Mouse (Mus musculus) granulocyte monocyte progenitor cell, adult 5-6 weeks (primary cell): ENCODE results near the gene Mxd1. TPM values are rescaled to one million over a fixed set of nuclear protein-coding genes. Genes with fewer than 3 reads are reported as not detected.

Experiments used
- ATAC-seq: replicated peaks from 2 replicates; pipeline ENCODE4 v1.8.0; 2016; ENCODE audit warnings: mild to moderate bottlenecking, moderate TSS enrichment, inconsistent platforms; ENCODE audit not compliant: poor library complexity, severe bottlenecking
- total RNA-seq, 2 experiments: library from RNA; stranded (forward) in 1 of 2; stranded (reverse) in 1 of 2; fragments of 200-712, 200-1000 nt in 1 of 2; fragments of >200 nt in 1 of 2; fragmentation: Nextera tagmentation in 1 of 2; gene quantifications; 2 replicates each; pipeline ENCODE4 v1.2.3; 2014 to 2017

Mxd1 gene
- total RNA-seq, 2 experiments from 2014 or later, result 5.3 to 16.3 TPM

DNA sequence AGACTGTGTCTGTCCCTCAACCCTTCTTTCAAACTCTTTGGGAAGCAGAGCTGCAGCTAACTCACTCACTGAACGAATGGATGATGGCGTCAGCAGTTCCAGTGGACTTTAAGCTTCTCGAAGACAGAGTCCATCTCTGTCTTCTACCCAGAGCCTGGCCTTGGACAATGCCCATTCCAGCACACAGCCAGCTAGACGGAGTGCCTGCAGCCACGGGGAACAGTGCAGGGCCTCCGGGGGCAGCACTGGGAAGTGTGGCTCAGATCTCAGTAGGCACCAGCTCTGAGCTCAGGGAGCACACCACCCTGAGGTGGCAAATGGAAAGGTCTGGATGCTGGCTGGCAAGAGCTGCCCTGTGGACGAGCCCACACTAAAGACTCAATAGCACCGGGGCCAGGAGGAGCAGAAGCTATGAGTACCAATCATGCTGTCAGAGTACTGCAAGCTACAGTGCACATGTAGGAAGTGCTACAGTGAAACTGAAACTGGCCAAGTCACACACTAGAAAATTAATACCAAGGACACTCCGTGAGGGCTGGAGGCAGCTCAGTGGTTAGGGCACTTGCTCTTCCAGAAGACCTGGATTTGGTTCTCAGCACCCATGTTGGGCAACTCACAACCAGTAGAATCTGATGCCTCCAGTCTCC is 14.6 kb downstream of the Mxd1 start:
- ATAC-seq, result peak; percentile 75

DNA sequence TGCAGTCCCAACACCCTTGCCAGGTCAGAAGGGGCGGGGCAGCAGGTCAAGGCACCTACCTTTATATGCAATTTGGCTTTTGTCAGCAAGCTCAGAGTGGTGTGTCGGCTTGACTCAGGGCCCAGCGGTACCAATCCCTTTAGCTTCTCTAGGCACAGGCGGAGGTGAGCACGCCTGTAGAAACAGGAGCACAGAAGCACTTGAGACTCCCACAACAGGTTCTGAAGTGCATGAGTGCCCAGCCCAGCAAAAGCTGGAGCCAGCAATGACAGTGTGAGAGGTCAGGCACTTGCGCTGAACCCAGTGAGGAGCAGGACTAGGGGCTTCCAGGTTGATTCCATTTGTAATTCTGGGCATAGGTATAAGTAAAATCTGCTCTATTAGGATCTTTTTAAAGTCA is 15.9 kb downstream of the Mxd1 start:
- no peak for ATAC-seq

DNA sequence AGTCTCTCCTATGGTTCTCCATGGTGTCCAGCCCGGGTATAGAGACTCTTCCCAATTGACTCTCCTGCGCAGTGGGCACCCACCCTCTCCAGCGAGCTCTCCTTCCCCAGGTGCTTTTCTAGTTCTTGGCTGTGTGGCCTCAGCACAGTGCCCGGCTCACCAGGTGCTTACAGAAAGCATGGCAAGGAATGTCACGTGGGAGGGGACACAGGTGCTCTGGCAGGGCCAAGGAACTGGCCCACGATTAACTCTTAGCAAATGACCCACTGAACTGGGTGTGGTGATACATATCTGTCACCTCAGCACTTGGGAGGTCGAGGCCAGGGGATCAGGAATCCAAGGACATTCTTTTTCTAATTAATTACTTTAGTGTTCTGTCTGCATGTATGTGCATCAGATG is 22.8 kb downstream of the Mxd1 start:
- no peak for ATAC-seq

DNA sequence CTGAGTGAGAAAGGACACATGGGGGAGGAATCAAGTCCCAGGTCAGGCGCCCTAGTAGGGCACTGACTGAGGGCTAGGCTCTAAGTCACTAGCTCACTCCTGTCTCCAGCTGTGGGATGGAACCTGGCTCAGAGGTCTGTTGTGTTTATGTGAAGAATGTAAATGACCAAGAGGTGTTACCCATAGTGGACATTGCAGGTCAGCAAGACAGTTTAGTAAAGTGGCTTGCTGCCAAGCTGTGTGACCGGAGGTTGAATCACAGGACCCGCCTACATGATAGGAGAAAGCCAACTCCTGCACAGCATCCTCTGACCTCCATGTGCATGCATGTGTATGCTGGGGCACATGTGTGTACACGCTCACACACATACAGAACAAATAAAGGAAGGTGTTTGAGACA is 23.4 kb downstream of the Mxd1 start:
- ATAC-seq, result no peak

DNA sequence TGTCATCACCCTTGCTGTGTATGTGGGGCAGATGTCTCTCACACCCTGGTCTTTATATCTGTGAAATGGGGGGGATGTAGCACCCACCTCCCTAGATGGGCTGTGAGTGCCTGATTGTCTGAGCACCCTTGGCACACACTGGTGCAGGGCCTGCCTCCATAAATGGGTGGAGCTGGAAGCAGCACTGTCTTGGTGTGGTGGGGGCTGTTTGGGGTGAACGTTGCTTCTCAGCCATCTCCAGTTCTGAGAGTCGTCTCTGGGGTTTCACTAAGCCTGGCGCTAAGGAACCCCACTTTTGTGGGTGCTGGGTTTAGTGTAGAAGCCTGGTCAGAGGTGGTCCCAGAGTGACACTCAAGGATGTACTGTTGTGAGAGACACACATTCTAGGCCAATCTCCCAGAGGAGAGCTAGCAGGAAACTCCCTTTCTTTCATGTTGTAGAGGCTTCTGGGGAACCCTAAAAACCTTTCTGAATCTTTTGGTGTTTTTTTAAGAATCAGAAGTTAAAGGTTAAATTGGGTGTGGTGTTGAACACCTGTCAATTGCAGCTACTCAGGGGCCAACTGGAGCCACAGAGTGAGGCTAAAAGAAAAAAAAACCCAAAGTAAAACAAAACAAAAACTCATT is 24.1 kb downstream of the Mxd1 start:
- ATAC-seq, result no peak

DNA sequence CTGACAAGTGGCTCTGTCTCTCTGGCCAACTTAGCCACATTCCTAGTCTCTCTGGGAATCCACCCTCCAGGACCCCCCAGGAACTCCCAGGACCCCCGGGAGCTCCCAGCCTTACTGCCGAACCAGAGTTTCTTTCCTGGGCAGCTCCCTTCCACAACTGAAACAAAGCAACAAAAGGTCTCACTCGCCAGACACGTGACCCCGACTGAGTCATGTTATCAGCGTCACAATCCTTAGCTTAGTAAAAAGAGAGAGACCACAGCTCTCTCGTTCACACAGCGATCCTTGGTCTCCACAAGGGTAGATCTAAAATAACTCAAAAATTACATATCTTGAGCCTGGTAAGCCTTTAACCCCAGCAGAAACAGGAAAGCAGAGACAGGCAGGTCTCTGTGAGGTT is 27.2 kb downstream of the Mxd1 start:
- no peak for ATAC-seq

DNA sequence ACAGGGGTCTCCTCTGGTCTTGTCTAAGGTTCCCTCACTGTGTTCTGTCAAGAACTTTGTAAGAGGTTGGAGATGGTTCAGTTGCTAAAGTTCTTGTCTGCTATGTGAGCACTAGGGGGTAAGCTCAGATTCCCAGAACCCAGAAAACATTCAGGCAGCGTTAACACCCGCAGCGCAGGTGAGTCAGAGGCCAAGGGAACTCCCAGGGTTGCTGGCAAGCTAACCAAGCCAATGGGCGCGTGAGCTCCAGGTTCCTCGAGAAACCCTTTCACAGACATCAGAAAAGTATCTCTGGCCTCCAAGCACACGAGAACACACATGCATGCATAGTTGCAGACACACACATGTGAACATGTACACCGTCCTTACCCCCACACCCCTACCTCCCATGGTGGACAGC is 28.2 kb downstream of the Mxd1 start:
- ATAC-seq, result no peak

DNA sequence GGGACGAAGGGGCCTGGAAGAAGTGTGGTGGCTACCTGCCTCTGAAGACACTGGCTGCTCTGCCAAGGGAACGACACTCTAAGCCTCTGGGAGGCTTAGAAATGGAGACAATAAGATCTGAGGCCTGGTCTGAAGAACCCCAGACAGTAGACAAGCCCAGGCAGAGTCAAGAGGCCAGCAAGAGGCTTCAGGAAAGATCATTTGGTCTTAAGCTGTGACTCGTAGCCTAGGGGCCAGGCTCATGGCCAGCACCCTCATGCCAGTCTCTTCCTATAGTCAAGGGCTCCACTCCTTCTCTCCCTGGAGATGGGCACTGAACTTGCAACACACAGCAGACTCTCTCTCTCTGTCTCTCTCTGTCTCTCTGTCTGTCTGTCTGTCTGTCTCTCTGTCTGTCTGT is 28.8 kb downstream of the Mxd1 start:
- no peak for ATAC-seq

DNA sequence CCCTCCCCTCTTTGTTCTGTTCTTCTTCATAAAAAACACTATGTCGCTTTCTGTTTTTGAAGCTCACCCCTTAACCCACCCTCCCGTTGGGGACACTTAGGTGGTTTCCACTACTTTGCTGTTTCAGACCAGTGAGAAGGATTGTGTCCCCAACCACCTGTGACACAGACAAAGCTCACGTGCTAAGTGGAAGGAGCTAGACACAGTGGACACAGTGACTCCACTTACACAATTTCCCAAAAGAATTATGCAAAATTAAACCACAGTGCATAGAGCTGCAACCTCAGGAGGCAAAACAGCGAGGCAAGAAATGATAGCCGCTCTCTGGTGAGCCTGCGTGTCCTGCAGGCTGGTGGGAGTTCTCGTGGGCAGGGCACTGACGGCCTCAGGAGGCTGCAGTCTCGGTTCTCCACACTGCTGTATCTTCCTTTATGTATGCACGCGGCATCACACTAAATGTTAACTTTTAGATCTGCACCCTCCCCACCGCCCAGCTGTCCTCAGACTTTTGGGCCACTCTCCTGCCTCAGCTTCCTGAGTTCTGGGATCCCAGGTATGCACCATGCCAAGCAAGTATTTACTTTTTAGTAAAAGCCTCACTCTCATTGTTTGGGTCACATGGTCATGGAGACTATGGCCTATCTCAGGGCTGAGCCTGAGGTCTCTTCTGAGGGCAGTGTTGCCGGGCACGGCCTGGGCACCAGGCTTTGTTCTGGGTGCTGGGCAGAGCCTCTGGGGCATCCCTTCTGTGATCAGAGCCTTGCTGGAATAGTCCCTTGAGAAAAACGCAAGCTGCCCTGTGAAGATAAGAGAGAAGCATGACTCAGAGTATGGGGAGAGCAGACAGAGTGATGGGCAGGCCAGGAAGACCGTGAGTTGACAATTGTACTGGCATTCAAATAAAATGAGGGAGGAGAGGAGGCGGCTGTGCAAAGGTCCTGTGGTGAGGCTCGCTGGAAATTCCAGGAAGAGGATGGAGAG is 29.5 kb downstream of the Mxd1 start:
- peak; percentile 91 for ATAC-seq

DNA sequence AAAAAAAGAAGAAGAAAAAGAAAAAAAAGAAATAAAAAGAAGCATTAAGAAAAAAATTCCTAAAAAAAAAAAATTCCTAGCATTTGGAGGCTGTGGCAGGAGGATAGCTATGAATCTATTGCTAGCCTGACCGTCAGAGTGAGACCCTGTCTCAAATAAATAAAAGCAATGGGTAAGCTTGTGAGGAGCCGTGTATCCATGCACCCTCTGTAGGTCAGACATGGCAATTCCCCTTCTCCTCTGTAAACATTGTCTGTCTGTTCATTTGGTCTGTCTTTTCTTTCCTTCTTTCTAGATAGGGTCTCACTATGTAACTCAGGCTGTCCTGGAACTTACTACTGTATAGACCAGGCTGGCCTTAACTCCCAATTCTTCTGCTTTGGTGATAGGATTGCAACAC is 30.5 kb downstream of the Mxd1 start:
- ATAC-seq, result peak; percentile 29

DNA sequence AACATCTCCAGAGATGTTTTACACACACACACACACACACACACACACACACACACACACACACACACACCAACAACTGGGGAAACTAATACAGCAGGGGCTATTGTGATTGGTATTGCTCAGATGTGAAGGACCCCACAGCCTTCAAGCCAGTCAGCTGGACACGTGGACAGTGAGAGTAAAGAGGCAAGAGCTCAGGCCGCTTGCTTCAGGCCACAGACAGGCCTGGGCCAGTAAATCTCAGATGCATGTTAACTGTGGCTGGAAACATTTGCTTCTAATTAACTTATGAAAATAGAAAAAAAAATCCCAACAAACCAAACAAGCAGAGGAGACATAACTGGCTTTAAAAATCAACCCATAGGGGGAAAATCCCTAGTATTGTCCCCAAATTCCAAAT is 31.1 kb downstream of the Mxd1 start:
- no peak for ATAC-seq

DNA sequence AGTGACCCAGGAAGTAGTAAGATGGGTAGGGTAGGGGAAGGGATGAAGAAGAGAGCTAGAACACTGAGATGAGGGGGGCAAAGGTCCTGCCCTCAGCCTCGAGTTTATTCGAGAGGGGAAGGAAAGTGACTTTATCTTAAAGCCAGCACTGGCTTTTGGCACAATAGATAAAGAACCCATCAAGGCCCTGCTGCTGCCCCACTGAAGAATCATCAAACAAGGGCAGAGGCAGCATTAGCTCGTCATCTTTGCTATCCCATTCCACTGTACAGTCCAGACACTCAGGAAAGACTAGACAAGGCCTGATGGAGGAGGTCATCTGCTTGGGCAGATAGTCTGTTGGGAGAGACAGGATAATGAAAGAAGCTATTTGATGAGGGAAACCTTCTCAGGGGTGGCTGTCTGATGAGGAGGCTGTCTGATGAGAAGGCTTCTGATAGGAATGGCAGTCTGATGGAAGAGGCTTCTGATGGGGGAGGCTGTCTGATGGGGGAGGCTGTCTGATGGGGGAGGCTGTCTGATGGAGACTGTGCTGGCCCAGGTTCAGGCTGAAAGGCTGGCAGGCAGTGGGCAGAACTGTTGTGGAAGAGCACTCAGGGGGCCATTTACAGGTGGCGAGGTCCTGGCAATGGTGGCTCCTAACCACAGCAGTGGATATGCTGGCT is 31.7 kb downstream of the Mxd1 start:
- no peak for ATAC-seq

DNA sequence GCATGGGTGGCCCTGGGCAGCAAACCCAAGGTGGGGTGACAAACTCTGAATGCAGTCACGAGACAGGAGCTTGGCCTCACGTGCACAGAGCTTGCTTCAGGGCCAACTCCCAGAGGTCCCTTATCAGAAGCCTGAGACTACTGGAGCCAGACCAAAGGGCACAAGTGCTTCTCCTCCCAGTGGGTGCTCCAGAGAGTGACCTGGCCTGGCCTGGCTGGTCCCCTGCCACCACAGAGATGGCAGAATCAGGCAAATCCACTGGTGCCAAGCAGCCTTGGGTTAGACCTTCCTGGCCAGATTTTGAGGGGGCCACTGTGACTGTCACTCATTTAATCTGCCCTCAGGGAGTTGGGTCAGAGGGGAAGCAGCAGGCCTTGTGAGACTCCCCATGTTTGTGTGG is 32.5 kb downstream of the Mxd1 start:
- no peak for ATAC-seq

DNA sequence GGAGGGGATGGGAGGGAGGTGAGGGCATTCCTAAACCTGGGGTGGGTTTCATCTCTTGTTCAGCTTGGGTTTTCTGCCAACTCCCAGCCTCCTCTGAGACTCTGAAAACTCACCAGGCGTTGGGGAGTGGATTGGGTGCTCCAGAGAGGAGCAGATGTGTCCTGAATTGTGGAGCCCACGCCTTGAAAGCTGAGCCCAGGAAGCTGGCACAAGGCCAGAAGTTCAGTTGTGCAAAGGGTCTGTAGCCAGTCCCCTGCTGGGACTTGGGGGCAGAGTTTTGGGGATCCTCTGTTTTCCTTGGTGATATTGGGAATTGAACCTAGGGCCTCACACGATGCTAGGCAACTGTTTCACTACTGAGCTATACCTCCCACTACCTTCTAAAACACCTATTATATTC is 38.8 kb downstream of the Mxd1 start:
- ATAC-seq, result no peak

DNA sequence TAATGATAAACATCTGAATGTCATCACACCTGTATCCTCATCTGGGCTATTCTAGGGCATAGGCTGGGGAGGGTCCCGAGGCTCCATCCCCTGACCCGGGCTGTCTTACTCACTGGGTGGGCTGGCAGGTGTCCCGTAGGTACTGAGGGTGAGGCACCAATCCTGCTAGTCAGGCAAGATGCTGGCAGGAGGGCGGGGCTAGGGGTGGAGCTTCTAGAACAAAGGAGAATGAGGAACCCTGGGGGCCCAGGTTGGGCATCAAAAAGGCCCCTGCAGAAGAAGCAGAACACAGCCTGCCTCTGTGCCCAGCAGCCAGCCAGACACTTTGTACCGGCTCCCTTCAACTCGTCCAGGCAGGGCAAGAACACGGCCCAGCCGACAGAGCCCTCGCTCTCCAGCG is 41.0 kb downstream of the Mxd1 start, which contains the start of gene Asprv1:
Gene Asprv1, plus strand, starts transcription at position 219 of the 400 bp plus-strand sequence.
- ATAC-seq, result peak; percentile 69

DNA sequence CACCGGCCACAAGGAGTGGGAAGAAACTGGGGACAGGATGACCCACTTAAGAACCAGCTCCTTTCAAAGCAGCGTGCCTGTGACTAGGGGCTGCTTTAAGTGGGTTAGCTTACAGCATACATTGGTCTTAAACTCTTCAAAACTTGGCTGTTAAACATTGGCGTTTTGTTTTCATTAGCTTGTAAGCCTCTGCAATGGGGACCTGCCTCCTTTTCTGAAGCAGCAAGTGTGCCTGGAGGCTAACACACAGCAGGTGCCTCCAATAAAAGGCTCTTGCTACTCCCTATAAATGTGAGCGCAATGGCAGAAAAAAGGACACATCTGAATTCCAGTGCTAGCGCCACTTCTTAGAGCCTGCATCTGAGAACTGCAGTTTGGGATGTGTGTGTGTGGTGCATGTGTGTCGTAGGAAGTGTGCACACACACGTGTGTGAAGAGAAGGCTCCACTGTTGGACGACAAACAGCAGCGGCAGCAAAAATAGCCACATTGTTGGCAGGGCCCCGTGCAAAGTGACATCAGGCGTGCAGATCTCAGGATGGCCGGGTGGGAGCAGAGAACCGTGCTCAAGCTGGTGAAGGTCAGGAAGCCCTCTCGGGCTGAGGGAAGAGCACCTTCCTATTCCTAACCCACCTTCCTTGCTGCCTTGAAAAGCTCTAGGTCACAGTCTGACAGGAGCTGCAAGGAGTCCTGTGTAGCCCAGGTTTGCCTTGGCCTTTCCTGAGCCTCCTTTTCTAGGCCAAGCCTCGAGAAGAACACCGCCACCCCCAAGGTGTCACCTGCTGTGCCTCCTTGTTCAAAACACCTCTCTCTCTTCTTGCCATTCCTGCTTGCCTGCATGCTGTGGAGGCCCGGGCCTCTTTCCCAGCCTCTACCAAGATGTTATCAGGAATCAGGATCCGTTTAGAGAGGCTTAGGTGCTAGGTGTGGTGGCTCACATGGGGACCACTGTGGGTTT is 44.6 kb downstream of the Mxd1 start:
- ATAC-seq, result no peak

DNA sequence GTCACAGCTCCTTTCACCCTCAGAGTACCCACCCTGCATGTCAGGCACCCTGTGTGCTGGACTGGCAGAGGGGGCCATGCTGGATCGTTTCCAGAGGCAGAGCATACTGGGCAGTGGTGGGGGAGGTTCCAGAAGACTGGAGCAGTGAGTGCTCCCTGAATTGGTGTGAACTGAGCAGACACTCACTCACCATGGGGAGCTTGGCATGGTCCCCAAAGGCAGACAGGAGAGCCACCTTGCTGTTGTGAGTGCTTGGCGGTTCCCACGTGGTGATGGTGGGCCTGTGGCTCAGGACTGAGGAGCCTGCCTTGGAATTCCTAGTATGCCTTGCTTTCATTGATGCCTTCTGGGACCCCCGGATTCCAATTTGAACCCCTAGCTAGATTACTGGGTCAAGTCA is 45.8 kb downstream of the Mxd1 start:
- ATAC-seq, result no peak

DNA sequence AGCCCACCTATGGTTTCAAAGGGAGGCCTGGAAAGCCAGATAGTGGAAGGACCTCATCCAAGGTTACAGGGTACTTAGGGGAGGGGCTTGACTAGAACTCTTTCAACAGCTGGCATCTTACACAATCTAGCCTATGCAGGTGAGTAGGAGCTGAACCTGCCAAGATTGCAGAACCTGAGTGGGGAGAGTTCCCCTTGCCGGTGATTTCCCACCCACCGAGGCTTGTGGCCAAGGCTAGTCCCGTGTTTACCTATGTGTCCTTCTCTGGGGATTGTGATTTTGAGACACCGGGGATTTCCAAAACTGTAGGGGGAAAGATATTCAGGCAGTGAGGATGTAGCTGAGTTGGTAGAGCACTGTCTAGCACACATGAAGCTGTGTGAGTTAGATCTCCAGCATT is 53.7 kb downstream of the Mxd1 start:
- no peak for ATAC-seq

DNA sequence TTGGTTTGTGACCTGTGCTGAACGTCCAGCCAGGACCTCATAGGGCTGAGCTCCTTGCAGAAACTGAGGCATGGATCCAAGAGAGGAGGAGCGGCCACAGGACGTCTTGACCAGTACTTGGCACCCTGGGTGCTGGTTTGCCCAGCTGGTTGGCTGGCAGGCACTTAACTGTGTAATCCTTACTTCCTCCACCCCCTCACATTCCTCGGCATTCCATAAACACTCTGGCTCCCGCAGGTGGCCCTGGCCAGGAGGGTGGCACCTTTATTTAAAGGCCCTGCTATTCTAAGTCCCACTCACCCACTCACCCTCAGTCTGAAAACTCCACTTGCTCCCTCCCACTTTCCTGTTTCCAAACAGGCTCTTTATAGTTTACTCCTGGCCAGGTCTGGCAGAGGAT is 58.2 kb downstream of the Mxd1 start:
- ATAC-seq, result no peak

DNA sequence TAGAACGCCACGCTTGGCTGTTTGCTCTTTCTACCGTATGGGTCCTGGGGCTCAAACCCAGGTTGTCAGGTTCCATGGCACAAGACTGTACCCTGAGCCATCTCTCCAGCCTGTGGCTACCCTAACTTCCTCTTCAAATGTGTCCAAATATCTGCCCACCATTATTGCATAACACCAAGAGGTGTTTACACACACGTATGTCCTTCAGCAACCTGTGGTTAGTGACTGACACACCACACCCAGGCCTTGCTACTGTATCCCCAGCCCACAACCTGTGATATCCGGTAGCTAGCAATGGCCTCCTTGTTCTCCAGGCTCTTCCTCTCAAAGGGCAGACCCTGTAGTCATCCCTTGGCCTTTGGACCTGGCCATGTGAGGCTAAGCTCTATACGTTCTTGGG is 59.7 kb downstream of the Mxd1 start:
- peak; percentile 86 for ATAC-seq
